Mouse (Mus musculus) myocyte (in vitro differentiated cells): ENCODE results near the gene Ccnyl1.

Experiments used
- MYOG ChIP-seq, 3 experiments: IDR thresholded peaks; one replicate each; pipeline ENCODE4 v1.6.1; 2011; ENCODE audit warnings: control low read depth in 2 of 3, low read depth in 2 of 3, mild to moderate bottlenecking in 2 of 3; ENCODE audit not compliant: insufficient read length in 2 of 3, control insufficient read depth in 1 of 3, insufficient read depth in 1 of 3
- USF1 ChIP-seq: IDR thresholded peaks from one replicate; pipeline ENCODE4 v1.6.1; 2011; ENCODE audit warnings: low read depth, mild to moderate bottlenecking, control low read depth, moderate library complexity

GRCm38 (mm10) chr1:64756640-64757030, 66.4 kb downstream of the Ccnyl1 start:
- no peak for TF ChIP-seq USF1
- no peak for TF ChIP-seq MYOG (IDR thresholded peaks at IDR 0.05; ENCODE audit: control insufficient read depth in 1 of 3, insufficient read depth in 1 of 3, insufficient read length in 2 of 3, low read depth in 2 of 3)
